Comparison of ENCODE assay signal across 13 mouse cellular contexts in the genomic region with DNA sequence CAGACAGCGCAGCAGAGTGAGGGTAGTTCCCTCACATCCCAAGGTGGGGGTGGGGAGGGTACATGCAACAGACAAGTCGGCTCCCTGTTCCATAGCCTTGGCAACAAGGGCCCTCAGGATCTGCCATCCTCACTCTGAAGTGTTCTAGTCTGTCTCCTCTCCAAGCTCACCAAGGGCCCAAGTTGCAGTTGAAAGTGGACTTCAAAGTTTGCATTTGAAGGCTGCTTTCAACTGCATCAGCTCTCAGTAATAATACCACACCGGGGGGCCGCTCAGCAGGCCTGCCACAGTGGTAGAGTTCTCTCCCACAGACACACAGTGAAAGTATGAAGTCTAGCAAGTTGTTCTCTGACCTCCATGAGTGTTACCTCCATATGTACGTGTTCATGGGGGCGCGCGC. TPM values are rescaled to one million over a fixed set of nuclear protein-coding genes. Genes with fewer than 3 reads are reported as not detected.
"Had no signal": no experiment of that assay in that cellular context is flagged by ENCODE, and none has a peak within 500 bp of the region (broad histone marks: within the 10 kb centered on the region; RNA-seq: fewer than 3 reads in every experiment).

No protein-coding gene starts in this region.

- H3K4me2 ChIP-seq: liver, embryonic 11.5 days; liver, embryonic 15.5 days; lung, embryonic 14.5 days; midbrain, embryonic 15.5 days; neural tube, embryonic 12.5 days had no signal

- H3K27ac ChIP-seq: liver, embryonic 15.5 days; midbrain, embryonic 10.5 days; midbrain, embryonic 15.5 days; neural tube, embryonic 12.5 days had no signal

- H3K27me3 ChIP-seq: liver, embryonic 15.5 days; midbrain, embryonic 15.5 days; neural tube, embryonic 12.5 days had no signal

- H3K4me3 ChIP-seq: liver, embryonic 15.5 days; midbrain, embryonic 10.5 days; midbrain, embryonic 15.5 days; neural tube, embryonic 12.5 days had no signal

- H3K36me3 ChIP-seq: liver, embryonic 15.5 days; midbrain, embryonic 15.5 days; neural tube, embryonic 12.5 days had no signal

- H3K9me3 ChIP-seq: liver, embryonic 15.5 days; midbrain, embryonic 10.5 days; midbrain, embryonic 15.5 days; neural tube, embryonic 12.5 days had no signal

- H3K9ac ChIP-seq: liver, embryonic 15.5 days; lung, embryonic 14.5 days; midbrain, embryonic 15.5 days; neural tube, embryonic 12.5 days had no signal

- ATAC-seq: midbrain, embryonic 15.5 days had no signal

- DNase-seq: kidney, postnatal 25 days; layer of hippocampus, adult 9-11 months; layer of hippocampus, postnatal 36 days; lung, embryonic 14.5 days; lung, postnatal 10 days; lung, postnatal 4 days; thymus, postnatal 36 days had no signal

- H3K4me1 ChIP-seq: liver, embryonic 15.5 days had no signal

RNA-seq across cellular contexts. Expression of gene Tcf7l1, which starts 35.3 kb away (rescaled TPM):
- total RNA-seq: monocyte, adult 5-6 weeks had no signal
